Mouse (Mus musculus): ENCODE measurements around the gene Saal1.
"Not testable (repeated sequence)": the region's sequence is repeated elsewhere in the genome, so short reads cannot be mapped to it uniquely, and the experiment has no call there.

Gene Saal1

DNA sequence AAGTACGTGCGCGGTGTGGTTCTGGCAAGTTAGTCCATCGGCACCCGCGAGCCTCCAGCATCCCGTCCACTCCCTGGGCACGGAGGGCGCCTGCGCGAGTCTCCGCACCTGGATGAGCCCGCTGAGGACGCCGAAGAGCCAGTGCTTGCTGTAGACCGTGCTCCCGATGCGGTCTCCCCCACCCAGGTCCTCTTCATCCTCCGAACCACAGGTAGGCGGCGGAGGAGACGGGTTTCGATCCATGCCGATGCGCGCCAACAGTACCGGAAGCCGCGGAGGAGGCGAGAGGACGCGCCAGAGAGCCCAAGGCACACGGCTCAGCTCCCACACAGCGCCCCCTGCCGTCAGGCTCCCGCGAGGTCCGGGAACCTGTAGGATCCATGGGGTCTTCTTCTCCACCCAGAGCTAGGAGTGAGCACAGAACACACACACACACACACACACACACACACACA, at the start of gene Saal1:
Saal1 (minus strand) TSS at position 291 of the 455 bp plus-strand sequence.
- DNase-seq: peak; percentile 67 to 75

DNA sequence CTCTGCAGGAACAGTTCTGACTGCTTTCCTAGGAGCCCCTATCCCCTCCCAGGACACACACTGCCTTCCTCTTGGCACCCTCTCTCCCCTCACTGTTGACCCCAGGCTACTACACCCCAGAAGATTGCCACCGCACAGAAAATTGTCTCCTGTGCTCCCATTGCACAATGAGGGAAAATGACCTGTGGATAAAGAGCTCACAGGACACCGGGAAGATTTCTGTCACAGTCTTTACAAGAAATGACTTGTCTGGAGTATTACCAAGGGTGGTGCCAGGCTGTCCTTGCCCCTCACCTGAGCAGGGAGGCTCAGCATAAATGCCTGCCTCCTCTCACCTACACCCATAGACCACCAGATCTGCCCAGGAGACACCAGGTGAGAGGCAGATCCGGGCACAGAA, 41.0 kb upstream of the Saal1 start, which contains the start of gene Saa2:
Saa2 (plus strand) TSS at position 301 of the 400 bp plus-strand sequence.
- no peak for DNase-seq

DNA sequence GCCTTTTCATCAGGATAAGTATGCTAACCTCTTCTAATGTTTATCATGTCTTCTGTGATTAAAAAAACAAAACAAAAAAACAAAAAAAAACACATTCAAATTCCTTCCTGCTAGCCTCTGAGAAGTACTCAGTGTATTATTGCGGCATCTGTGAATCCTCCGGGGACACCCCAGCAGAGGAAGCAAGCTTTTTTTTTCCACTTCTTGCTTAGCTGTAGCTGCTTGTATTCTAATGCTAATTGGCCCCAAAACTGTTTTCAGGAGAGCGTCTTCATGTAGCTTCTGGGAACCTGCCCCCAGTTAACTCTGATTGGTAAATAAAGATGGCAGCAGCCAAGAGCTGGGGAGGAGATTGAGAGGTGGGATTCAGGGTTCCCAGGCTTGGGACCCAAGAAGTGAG, 38.0 kb upstream of the Saal1 start:
- DNase-seq: no peak

DNA sequence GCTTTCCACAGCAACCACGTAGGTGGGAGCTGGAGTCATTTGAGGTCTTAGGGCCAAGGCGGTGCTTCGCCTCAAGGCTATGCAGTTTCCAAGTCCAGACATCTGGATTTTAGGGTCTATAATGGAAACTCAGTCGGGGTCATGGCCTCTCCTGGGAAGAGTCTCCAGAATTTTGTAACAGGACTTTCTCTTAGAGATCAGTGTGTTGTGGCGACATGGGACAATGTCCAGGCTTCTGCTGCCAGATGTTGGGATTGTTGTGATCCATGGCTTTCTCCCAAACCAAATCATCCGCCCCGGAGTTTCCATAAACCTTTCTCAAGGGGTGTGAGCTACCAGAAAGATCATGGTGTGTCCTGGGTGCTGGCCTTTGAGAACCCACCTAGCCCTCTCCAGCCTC, 35.9 kb upstream of the Saal1 start:
- DNase-seq: no peak

GRCm38 (mm10) chr7:46745816-46746215, 35.3 kb upstream of the Saal1 start:
- no peak for DNase-seq

DNA sequence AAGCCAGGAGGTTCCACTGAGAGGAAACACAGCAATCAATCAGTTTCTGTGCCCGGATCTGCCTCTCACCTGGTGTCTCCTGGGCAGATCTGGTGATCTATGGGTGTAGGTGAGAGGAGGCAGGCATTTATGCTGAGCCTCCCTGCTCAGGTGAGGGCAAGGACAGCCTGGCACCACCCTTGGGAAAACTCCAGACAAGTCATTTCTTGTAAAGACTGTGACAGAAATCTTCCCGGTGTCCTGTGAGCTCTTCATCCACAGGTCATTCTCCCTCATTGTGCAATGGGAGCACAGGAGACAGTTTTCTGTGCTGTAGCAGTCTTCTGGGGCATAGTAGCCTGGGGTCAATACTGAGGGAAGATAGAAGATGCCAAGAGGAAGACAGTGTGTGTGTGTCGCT, 32.4 kb upstream of the Saal1 start, which contains the start of gene Saa1:
Saa1 (minus strand) TSS at position 101 of the 400 bp plus-strand sequence.
- DNase-seq: not testable (repeated sequence)

GRCm38 (mm10) chr7:46740041-46740440, 29.6 kb upstream of the Saal1 start:
- DNase-seq: not testable (repeated sequence)

DNA sequence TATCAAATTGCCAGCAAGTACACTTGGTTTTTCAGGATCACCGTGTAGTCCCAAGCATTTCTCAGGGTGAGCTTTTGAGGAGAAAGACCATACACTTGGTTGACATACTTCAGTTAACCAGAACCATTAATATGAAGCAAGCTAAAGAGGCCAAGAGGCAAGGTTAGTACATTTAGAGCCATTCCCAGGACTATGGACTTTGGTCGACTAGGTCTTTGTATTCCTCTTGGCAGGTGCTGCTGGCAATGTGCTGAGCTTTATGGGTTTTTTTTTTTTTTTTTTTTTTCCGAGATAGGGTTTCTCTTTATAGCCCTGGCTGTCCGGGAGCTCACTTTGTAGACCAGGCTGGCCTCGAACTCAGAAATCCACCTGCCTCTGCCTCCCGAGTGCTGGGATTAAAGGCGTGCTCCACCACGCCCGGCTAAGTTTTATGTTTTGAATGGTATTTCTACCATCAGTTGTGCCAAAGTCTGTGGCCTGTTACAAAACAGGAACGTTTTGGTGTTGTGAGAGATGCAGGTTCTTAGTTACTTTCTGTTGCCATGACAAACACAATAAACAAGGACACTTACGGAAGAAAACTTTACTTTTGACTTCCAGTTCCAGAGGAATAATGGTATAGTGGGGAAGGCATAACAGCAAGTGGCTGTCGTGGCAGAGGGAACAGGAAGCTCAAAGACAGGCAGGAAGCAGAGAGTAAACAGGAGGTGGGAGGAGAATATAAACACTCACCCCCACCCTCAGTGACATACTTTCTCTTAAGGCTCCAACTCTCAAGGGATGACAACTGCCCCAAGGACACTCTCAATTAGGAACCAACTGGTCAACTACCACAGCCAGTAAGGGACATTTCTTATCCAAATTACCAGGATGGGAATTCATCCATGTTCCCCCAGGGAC, 28.3 kb upstream of the Saal1 start:
- DNase-seq: no peak

- DNase-seq: no peak
Measured at GRCm38 (mm10) chr7:46734983-46735382, 24.5 kb upstream of the Saal1 start.

DNA sequence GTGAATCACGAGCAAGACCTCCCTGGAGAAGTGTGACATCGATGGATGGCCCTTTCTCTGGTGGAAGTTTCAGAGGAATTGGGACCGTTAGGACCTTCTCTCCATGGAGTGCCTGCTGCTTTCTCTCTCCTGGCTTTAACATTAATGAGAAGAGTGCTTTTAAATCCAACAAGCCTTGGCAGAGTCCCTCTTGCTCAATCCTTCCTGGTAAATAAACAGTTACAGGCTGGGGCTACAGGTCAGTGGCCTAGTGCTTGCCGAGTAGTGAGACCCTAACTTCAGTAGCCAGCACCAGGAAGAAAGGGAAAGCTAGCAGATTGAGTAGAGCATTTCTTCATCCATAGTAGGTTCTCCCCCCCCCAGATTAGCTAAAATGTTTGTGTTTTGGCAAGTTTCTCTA, 22.0 kb upstream of the Saal1 start, which contains the start of gene Saa4:
Saa4 (minus strand) TSS at position 146 of the 400 bp plus-strand sequence.
- DNase-seq: no peak

DNA sequence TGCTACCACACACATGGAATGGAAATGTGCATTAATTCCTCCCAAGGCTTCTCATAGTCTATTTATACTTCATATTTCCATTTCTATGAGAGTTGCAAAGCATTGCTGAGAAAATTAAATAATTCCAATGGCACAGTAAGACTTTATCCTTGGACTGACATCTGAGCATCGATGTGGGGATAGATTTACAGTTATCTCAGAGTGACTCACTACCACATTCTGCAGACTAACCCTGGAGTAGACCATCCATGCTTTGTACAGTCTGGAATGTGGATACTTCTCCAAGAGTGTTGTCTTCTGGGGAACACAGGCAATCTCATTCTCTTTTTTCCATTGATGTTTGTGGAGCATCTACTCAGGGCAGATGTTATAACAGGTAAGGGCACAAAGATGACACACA, 17.1 kb upstream of the Saal1 start:
- DNase-seq: no peak

- no peak for DNase-seq
Measured at GRCm38 (mm10) chr7:46724396-46724795, 13.9 kb upstream of the Saal1 start.

GRCm38 (mm10) chr7:46723849-46724248, 13.4 kb upstream of the Saal1 start:
- DNase-seq: no peak

DNA sequence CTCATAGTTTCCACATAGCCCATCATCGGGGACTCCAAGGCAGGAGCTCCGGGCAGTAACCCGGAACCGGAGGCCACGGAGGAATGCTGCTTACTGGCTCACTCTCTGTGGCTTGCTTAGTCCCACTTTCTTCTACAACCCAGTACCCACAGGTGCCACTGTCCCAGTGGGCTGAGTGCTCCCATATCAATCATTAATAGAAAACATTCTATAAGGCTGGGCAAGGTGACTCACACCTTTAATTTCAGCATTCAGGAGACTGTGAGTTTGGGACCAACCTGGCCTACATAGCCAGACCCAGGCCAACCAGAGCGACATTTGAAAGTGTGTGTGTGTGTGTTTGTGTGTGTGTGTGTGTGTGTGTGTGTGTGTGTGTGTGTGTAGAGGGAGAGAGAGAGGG, 12.9 kb upstream of the Saal1 start:
- DNase-seq: no peak

DNA sequence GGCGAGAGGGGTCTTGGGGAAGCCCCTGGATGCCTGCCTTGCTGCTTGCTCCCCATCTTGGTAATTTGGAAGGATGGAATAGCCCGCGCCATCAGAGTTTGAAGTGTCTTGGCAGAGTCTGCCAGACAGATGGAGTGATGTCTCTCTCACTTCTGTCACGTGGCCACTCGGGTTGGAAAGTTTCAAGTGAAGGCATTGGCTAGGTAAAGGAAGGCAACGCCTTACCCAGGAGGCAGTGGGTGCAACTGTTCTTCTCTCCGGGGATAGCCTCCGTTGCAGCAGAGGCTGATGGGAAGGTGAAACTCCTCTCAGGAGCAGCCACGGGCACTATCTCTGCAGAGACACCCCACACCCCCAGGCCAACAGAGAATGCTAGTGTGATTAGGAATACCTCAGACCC, 10.0 kb upstream of the Saal1 start:
- DNase-seq: no peak

DNA sequence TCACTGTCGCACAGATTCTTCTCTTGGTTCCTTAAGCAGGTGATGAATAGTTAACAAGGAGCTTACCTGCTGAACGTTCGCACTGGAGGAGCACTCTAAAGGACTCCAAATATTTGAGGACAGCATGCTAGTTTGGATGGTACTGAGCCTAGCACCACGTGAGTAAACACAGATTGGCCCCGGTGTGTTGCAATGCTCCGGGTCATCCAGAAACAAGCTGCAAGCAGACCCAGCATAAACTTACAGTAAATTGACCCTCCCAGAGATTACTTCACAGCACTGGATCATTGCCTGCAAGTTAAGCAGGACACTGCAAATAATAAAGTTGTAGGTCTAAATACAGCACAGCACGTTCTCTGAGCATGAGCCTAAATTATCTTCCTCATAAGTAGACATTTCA, 9.0 kb upstream of the Saal1 start:
- no peak for DNase-seq

DNA sequence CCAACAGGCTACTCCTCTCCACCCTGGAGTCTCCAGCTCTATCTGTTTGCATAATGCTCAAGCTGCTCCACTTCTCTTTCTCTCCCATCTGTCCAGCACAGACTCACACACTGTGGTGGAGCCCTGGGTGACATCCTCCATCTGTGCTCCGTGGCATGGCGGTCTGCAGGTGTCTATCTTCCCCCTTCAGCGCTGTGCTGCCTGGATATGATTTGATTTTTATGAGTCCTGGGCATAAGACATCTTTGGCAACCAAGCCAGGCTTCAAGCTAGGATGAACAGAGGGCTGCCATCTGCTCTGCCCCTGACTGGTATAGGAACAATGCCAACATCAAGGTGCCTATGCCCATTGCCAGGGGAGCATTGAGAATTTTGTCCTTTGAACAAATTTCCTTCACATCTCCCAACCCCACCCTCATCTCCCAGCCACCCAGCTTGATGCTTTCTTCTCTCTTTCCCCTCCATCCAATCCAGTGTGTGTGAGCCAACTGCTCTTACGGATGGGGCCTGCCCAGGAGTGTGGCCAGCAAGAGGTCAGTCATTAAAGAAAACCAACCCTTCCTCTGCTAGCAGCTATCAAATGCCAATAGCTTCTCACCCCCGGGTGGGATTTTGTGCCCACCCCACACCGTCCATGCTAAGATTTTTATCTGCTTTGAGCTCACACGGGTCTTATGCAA, 8.3 kb upstream of the Saal1 start:
- no peak for DNase-seq

DNA sequence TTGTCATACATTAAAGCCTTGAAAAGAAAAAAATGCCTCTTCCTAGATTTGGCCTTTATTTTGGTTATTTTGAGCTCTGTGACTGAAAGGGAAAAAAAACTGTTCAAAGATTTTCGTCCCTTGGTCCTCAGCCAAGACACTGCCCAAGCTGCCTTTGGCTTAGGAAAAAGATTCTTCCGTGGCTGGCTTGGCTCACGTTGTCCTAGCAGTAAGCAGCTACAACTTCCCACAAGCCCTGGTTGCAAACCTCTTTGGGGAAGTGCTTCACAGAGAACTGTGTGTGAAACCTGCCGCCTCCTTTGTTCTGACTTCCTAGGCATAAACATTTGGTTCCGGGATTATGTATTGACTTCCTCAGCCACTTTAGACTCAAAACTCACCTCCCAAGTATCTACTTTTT, 6.4 kb upstream of the Saal1 start:
- no peak for DNase-seq

DNA sequence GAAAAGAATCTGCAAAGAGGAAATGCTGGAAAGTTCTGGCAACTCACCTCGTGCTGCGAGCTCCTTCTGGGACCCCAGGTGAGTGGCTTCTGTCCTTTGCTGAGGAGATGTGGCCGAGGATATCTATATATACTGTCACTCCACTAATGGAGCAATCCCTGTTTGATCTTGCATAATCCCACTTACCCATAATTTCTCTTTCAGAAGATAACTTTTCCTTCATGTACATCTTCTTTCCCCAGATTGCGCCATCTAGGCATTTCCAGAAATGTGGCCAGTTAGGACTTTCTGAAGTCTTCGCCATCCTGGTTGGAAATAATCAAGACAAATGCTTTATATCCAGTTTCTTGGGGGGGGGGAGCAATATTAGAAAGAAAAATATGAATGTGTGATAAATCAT, 5.1 kb upstream of the Saal1 start, which contains the start of gene Saa3:
Saa3 (minus strand) TSS at position 101 of the 400 bp plus-strand sequence.
- no peak for DNase-seq

- DNase-seq: peak; percentile 19 to 49
Measured at GRCm38 (mm10) chr7:46714518-46714917, 4.0 kb upstream of the Saal1 start.

GRCm38 (mm10) chr7:46712250-46712649, 1.8 kb upstream of the Saal1 start:
- no peak for DNase-seq

- no peak for DNase-seq
Measured at GRCm38 (mm10) chr7:46700521-46701025, 9.9 kb downstream of the Saal1 start.

GRCm38 (mm10) chr7:46696754-46697153, 13.7 kb downstream of the Saal1 start:
- DNase-seq: no peak

Data from thymus, adult 18-20 months (tissue).